Mouse (Mus musculus): ENCODE measurements around the gene Ttbk1.

DNA sequence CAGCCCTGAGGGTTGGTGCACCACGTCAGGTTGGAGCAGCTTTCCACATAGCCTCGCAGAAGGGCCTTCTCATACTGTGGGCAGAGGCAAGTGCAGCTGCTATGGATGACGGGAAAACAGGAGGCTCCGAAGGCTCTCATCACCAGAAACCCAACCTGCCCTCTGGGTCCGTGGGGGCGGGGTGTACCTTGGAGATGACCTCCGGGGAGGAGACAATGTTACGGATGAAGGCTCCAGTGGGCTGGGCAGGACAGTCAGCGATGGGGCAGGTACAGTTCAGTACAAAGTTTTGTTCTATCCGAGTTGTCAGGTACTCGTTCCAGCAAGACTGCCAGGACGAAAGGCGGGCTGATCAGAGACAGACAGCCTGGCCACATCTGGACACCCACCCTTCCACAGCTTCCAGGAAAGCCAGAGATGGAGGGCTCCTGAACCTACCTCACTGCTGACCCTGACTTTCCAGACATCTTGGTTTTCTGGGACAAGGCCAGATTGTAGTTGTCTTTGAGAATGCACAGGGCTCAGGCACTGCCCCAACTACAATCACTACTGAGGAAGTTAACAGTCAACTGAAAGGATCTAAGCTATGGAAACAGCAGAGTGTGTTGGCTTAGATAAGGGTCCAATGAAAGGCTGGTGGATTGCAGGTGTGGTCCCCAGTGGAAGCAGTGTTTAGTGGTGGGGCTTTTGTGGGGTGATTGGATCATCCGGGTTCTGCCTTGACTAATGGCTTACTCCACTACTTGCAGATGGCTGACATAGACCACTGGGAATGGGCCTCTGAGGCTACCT is 16.6 kb upstream of the Ttbk1 start:
- TF ChIP-seq CTCF (IDR thresholded peaks at IDR 0.05; ENCODE audit: low read depth) (no peak), EP300 (optimal IDR thresholded peaks at IDR 0.05) (no peak)
